Mouse (Mus musculus) embryonic facial prominence, embryonic 12.5 days (tissue): ENCODE measurements around the gene Srrm1. TPM values are rescaled to one million over a fixed set of nuclear protein-coding genes. Genes with fewer than 3 reads are reported as not detected.
"Not testable (repeated sequence)": the region's sequence is repeated elsewhere in the genome, so short reads cannot be mapped to it uniquely, and the experiment has no call there.

ENCODE experiments used
- ATAC-seq: fragments of 200-750 bp; cut with Nextera tagmentation; 2 replicates; pipeline ENCODE4 v1.8.0; 2017; ENCODE audit not compliant: insufficient number of reproducible peaks, insufficient read depth, low FRiP score, low TSS enrichment
- H3K27ac ChIP-seq: fragments of 300-500 bp; sonication (generic); 2 replicates; pipeline ENCODE4 v1.5.1; 2016; ENCODE audit warnings: mild to moderate bottlenecking
- H3K27me3 ChIP-seq: fragments of 300-500 bp; sonication (generic); 2 replicates; pipeline ENCODE4 v1.6.1; 2016; ENCODE audit warnings: mild to moderate bottlenecking, moderate library complexity
- H3K36me3 ChIP-seq: fragments of 300-500 bp; sonication (generic); 2 replicates; pipeline ENCODE4 v1.6.1; 2016; ENCODE audit warnings: mild to moderate bottlenecking
- H3K4me1 ChIP-seq: fragments of 300-500 bp; sonication (generic); 2 replicates; pipeline ENCODE4 v1.6.1; 2016
- H3K4me2 ChIP-seq: fragments of 300-500 bp; sonication (generic); replicated peaks from 2 replicates; pipeline ENCODE4 v1.6.1; 2016; ENCODE audit warnings: mild to moderate bottlenecking, moderate library complexity
- H3K4me3 ChIP-seq: fragments of 300-500 bp; sonication (generic); 2 replicates; pipeline ENCODE4 v1.5.1; 2016; ENCODE audit warnings: mild to moderate bottlenecking
- H3K9ac ChIP-seq: fragments of 300-500 bp; sonication (generic); 2 replicates; pipeline ENCODE4 v1.6.1; 2016; ENCODE audit warnings: mild to moderate bottlenecking, moderate library complexity
- H3K9me3 ChIP-seq: fragments of 300-500 bp; sonication (generic); 2 replicates; pipeline ENCODE4 v1.6.1; 2016; ENCODE audit warnings: mild to moderate bottlenecking, moderate library complexity
- WGBS: fragments of 180-500 bp; shearing (Covaris S2); methylation state at CpG from one replicate; pipeline ENCODE4 v1.1.7; 2016; 5-methylcytosine and 5-hydroxymethylcytosine counted together
- polyA plus RNA-seq: library from polyadenylated mRNA; unstranded; fragments of >200 nt; fragmentation: Nextera tagmentation; extraction: Ambion mirVana; gene quantifications from 2 replicates; pipeline ENCODE4 v1.2.1, GENCODE M21; 2016

Srrm1 gene
- polyA plus RNA-seq, 1 experiment from 2014 or later: 276 TPM

- peaks cover 11% of the 10 kb centered on the region for H3K4me1 ChIP-seq
- H3K9me3 ChIP-seq: no peaks in the 10 kb centered on the region
- WGBS: 66% methylated on average over 12 of the region's 12 CpGs
- no peak overlapping the region for H3K9ac ChIP-seq
- no peak overlapping the region for H3K4me3 ChIP-seq
- no peaks in the 10 kb centered on the region for H3K36me3 ChIP-seq
- no peak overlapping the region for H3K4me2 ChIP-seq
- no peak overlapping the region for H3K27ac ChIP-seq
- no peak for ATAC-seq
- no peaks in the 10 kb centered on the region for H3K27me3 ChIP-seq
Measured at GRCm38 (mm10) chr4:135286033-135286622, 67.0 kb downstream of the Srrm1 start.

GRCm38 (mm10) chr4:135285436-135285835, 67.7 kb downstream of the Srrm1 start:
- Histone ChIP-seq H3K27ac (no peak overlapping the region), H3K9ac (no peak overlapping the region), H3K4me1 (peaks cover 11% of the 10 kb centered on the region), H3K9me3 (no peaks in the 10 kb centered on the region), H3K27me3 (no peaks in the 10 kb centered on the region), H3K4me3 (no peak overlapping the region), H3K4me2 (no peak overlapping the region), H3K36me3 (no peaks in the 10 kb centered on the region)
- WGBS: 56% methylated on average over 8 of the region's 8 CpGs
- ATAC-seq: no peak

GRCm38 (mm10) chr4:135283875-135284274, 69.2 kb downstream of the Srrm1 start:
- Histone ChIP-seq H3K9me3 (no peaks in the 10 kb centered on the region), H3K27me3 (no peaks in the 10 kb centered on the region), H3K9ac (no peak overlapping the region), H3K4me3 (no peak overlapping the region), H3K4me1 (peaks cover 11% of the 10 kb centered on the region), H3K36me3 (no peaks in the 10 kb centered on the region), H3K27ac (no peak overlapping the region), H3K4me2 (no peak overlapping the region)
- no peak for ATAC-seq
- 91% methylated on average over 7 of the region's 7 CpGs for WGBS

DNA sequence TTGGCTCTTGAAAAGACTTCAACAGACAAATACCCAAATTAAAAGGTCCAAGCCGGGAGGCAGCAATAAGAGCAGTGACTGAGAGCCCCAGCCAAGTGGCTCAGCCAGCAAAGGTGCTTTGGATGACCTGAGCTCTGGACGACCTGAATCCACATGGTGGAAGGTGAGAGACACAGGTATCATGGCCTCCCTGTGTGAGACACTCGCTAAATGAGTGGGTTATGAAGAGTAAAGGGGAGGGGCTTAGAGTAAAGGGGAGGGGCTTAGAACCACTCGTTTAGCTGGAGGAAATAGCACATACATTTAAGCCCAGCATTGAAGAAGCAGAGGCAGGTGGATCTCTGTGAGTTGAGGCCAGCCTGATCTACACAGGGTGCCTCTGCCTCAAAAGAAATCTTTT, 69.7 kb downstream of the Srrm1 start:
- H3K9ac ChIP-seq: no peak overlapping the region
- H3K4me1 ChIP-seq: peaks cover 11% of the 10 kb centered on the region
- H3K9me3 ChIP-seq: no peaks in the 10 kb centered on the region
- no peaks in the 10 kb centered on the region for H3K36me3 ChIP-seq
- no peak overlapping the region for H3K27ac ChIP-seq
- ATAC-seq: no peak
- WGBS: 79% methylated on average over 4 of the region's 4 CpGs
- no peak overlapping the region for H3K4me3 ChIP-seq
- H3K4me2 ChIP-seq: no peak overlapping the region
- H3K27me3 ChIP-seq: no peaks in the 10 kb centered on the region

DNA sequence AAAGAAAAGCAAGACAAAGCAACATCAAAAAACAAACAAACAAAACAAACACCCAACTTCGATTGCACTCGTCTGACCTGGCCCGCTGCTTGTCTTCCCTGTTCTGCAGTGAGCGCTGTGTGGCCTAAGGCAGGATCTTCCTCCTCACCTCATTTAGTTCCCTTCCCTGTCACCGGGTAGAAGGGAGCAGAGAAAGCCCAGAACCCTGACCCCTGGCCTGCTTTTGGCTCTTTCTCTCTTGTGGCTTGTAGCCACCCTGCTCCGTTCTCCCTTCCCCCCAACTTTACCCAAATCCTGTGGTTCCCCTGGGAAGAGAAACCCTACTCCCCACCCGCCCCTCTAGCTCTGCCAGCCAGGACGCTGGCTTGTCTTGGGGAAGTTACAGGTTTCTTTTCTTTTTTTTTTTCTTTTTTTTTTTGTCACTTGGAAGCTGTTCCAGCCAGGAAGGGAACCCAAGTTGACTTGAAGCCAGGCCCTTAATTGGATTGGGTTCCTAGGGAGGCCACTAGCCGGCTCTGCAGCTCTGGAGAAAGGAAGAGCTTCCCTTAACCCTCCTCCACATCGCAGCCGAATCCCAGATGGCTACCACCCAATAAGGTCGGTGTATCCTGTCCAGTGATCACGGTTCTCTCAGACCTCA, 70.3 kb downstream of the Srrm1 start:
- H3K9ac ChIP-seq: no peak overlapping the region
- peaks cover 11% of the 10 kb centered on the region for H3K4me1 ChIP-seq
- no peaks in the 10 kb centered on the region for H3K27me3 ChIP-seq
- no peaks in the 10 kb centered on the region for H3K36me3 ChIP-seq
- no peak overlapping the region for H3K27ac ChIP-seq
- 51% methylated on average over 13 of the region's 13 CpGs for WGBS
- H3K4me3 ChIP-seq: no peak overlapping the region
- ATAC-seq: no peak
- no peaks in the 10 kb centered on the region for H3K9me3 ChIP-seq
- no peak overlapping the region for H3K4me2 ChIP-seq

- H3K9me3 ChIP-seq, ATAC-seq, H3K4me3 ChIP-seq, H3K27ac ChIP-seq, H3K27me3 ChIP-seq, H3K36me3 ChIP-seq, H3K4me1 ChIP-seq, H3K4me2 ChIP-seq, H3K9ac ChIP-seq: not testable (repeated sequence)
- 71% methylated on average over 2 of the region's 2 CpGs for WGBS
Measured at GRCm38 (mm10) chr4:135280016-135280415, 73.1 kb downstream of the Srrm1 start.

DNA sequence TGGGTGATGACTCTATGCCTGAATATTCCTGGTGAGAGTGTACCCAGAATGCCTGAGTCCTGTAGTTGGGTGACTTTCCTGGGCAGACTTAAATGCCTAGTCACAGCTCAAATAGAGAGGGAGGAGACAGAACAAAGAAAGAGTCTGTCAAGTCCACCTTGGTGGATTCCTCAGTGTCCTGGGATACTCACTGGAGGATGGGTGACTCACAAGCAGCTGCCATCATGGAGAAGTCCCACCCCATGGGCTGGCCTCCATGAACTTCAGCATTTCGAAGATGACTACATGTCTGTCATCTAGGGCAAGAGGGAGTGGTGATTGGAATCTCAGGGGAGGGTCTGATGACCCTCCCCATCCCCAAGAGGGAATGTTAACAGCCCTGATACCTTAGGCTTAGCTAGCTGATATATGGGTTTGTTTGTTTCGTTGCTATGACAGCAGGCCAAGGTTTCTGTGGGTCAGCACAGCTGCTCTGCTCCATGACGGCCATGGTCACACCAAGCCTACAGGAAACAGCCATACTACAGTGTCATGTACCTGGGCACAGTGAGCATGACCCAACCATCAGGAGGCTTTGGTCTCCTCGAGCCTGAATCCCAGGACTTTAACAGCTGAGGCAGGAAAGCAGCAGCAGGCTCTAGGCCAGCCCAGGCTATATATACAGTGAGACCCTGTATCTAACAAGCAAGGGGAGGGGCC, 76.3 kb downstream of the Srrm1 start:
- Histone ChIP-seq H3K4me1 (peaks cover 4% of the 10 kb centered on the region; the same call in 1 of the 2 replicates), H3K4me2 (no peak overlapping the region), H3K4me3 (no peak overlapping the region), H3K9ac (no peak overlapping the region), H3K36me3 (no peaks in the 10 kb centered on the region), H3K27me3 (0 out of 2 replicates have a peak, but pooled peaks cover 7% of the 10 kb centered on the region), H3K9me3 (no peaks in the 10 kb centered on the region), H3K27ac (no peak overlapping the region)
- WGBS: 67% methylated on average over 4 of the region's 4 CpGs
- ATAC-seq: no peak

DNA sequence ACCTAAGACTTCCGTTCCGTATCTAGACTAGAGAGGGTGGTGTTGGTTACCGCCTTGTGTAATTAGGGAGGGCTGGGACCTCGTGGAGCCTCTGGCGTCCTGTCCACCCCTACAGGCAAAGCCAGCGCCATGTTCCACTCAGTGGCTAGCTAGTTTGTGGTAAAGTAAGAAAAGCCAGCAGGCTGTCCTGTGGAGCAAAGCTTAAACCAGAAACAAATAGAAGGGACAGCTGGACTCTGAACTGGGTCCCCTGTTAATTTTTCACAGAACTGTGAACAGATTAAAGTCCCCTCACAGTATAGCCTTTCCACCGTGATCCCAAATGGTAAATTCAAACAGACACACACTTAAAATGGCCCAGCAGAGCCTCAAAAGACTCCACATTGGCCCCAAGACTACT, 78.4 kb downstream of the Srrm1 start:
- H3K4me3 ChIP-seq: no peak overlapping the region
- H3K27ac ChIP-seq: no peak overlapping the region
- no peaks in the 10 kb centered on the region for H3K36me3 ChIP-seq
- H3K9ac ChIP-seq: no peak overlapping the region
- no peak for ATAC-seq
- H3K4me1 ChIP-seq: peaks cover 18% of the 10 kb centered on the region
- 0 out of 2 replicates have a peak, but pooled peaks cover 7% of the 10 kb centered on the region for H3K27me3 ChIP-seq
- no peaks in the 10 kb centered on the region for H3K9me3 ChIP-seq
- H3K4me2 ChIP-seq: no peak overlapping the region
- 59% methylated on average over 7 of the region's 7 CpGs for WGBS

DNA sequence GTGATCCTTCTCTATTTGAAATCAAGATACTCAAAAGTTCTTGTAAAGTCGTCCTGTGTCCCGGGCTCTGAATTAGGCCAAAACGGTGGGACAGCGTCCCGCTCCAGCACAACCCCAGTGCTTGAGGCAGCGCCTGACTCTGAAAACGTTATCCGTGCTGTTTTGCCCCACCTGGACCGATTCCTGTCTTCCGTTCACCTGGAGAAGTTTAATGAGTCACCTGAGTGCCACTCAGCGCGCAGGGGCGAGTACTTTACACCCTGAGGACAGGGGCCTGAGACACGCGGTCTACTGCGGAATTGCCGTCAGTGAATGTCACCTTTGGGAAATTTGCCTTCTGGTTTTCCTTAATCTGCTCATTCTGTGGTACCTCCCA, 79.8 kb downstream of the Srrm1 start:
- Histone ChIP-seq H3K4me1 (peaks cover 27% of the 10 kb centered on the region), H3K27ac (no peak overlapping the region), H3K27me3 (0 out of 2 replicates have a peak, but pooled peaks cover 7% of the 10 kb centered on the region), H3K9ac (peak overlapping the region; percentile 49), H3K4me3 (peak overlapping the region; percentile 88), H3K9me3 (no peaks in the 10 kb centered on the region), H3K4me2 (peak overlapping the region; percentile 61), H3K36me3 (no peaks in the 10 kb centered on the region)
- 2% methylated on average over 17 of the region's 17 CpGs for WGBS
- no peak for ATAC-seq

DNA sequence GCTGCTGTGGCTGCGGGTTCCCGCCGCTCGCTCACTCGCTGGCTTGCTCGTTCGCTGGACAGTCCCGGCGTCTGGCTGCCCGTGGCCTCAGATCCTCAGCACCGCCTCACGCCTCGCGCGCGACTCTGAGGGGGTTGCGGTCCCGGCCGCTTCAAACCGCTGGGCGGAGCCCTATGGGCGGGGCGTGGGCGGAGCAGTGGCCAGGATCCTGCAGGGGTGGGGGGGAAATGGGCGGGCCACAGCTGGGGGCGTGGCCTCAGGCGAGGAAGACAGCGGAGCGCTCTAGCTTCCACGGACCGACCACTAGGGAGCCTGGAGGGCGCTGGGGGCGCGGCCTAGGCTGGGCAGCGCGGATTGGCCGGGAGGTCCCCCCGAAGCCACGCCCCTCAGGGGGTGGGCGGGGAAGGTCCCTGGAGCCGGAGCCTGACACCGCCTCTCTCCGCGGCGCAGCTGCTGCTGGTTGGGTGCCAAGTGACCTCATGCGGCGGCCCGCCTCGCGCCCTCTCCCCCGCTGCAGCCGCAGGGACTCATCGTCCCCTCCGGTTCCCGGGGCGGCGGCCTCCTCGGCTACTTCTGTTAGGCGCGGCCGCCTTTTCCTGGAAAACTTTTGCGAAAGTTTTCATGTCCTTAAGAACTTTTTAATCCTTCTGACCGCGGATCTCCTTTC, 80.3 kb downstream of the Srrm1 start, which contains the start of gene Clic4:
Gene Clic4 (minus strand): TSS at position 175 of the 667 bp plus-strand sequence.
- peak; percentile 98 for ATAC-seq
- H3K9ac ChIP-seq: peak within 1 kb of the TSS; percentile 92
- peaks cover 33% of the 10 kb centered on the region for H3K4me1 ChIP-seq
- 0 out of 2 replicates have a peak, but pooled peaks cover 7% of the 10 kb centered on the region for H3K27me3 ChIP-seq
- WGBS: under 1% methylated on average over 64 of the region's 64 CpGs
- peak within 1 kb of the TSS; percentile 61 for H3K4me2 ChIP-seq
- H3K36me3 ChIP-seq: no peaks in the 10 kb centered on the region
- H3K9me3 ChIP-seq: no peaks in the 10 kb centered on the region
- H3K27ac ChIP-seq: peak within 1 kb of the TSS; percentile 95
- peak within 1 kb of the TSS; percentile 88 for H3K4me3 ChIP-seq

DNA sequence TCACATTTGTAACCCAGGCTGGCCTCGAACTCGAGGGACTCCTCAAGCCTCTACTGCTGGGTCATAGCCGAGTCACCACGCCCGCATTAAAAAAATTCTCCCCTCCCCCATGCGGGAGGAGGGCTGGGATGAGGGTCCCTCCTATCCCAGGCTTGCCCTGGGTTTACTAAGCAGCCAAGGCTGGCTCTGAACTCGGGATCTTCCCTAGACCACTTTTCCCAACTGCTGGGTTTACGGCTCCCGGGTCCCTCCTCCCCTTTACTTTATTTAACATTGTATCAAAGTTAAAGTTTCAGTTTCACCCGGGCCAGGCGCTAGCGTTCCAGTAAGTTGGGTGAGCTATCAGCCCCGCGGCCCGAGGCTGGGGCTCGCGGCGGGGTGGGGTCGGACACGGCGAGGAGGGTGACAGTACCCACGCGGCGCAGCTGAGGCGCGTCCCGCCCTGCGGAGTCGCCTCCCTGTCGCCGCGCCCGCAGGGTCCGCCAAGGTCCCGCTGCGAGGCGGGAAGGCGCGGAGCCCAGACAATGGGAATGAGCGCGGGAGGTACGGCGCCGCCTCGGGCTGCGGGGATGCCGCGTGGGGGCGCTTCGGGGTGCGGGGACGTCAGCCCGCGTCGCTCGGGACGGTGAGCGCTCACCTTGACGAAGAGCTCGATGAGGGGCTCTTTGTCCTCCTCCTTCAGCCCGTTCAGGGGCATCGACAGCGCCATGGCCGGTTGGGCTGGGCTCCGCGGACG, 81.1 kb downstream of the Srrm1 start:
- Histone ChIP-seq H3K4me2 (peak overlapping the region; percentile 61), H3K9me3 (no peaks in the 10 kb centered on the region), H3K36me3 (no peaks in the 10 kb centered on the region), H3K27ac (peak overlapping the region; percentile 95), H3K27me3 (0 out of 2 replicates have a peak, but pooled peaks cover 7% of the 10 kb centered on the region), H3K4me3 (peak overlapping the region; percentile 88), H3K4me1 (peaks cover 40% of the 10 kb centered on the region), H3K9ac (peak overlapping the region; percentile 92)
- ATAC-seq: no peak; the same call in none of the 2 replicates
- 1% methylated on average over 62 of the region's 67 CpGs for WGBS
